Mouse (Mus musculus): ENCODE data around the gene Abcb5. TPM values are rescaled to one million over a fixed set of nuclear protein-coding genes. Genes with fewer than 3 reads are reported as not detected.

Abcb5 gene
- total and polyA plus RNA-seq, 3 experiments, result not detected

DNA sequence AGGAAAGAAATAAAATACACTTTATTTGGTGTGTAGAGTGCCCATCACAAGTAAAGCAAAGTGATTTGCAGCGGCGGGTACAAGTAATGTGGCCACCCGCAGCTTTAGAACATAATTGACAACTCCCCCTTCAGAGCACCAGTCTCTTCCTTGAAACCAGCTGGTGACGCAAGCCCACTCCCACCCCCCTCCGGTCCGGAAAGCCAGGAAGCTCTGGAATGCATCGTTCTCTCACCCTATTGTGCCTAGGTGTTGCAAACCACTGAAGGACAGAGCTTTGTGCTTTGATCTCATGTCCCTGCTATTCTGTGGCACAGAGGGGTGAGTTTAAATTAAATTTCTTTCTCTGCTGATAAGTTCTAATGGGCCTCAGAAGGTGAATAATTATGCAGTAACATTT is 110.1 kb downstream of the Abcb5 start:
- Histone ChIP-seq H3K36me3 (replicated peaks in 1 of 2; ENCODE audit: control insufficient read depth in 1 of 2, insufficient read depth in 1 of 2, low read length in 1 of 2) (no peaks in the 10 kb centered on the region), H3K4me3 (replicated peaks in 1 of 3; ENCODE audit: low read depth in 2 of 3, low read length in 2 of 3, poor library complexity in 1 of 3) (no peak overlapping the region), H3K9ac (ENCODE audit: insufficient read depth, low read depth) (no peak overlapping the region), H3K79me2 (replicated peaks; ENCODE audit: control insufficient read depth, extremely low read depth, insufficient read depth, poor library complexity, severe bottlenecking) (no peaks in the 10 kb centered on the region), H3K4me2 (ENCODE audit: insufficient read depth, low read depth, poor library complexity, severe bottlenecking) (no peak overlapping the region), H3K9me3 (replicated peaks; ENCODE audit: low read length) (no peaks in the 10 kb centered on the region), H3K27me3 (replicated peaks) (no peaks in the 10 kb centered on the region), H3K27ac (ENCODE audit: insufficient read depth, low read depth) (no peak overlapping the region), H3K4me1 (ENCODE audit: control insufficient read depth in 1 of 2, insufficient read depth in 2 of 2) (peaks cover 0 to 11% of the 10 kb centered on the region in 2 experiments; a peak in 2 of 4 replicates)
- dilution Hi-C loops (cut with MboI; ENCODE audit: extremely low pct_ligation_motif_present, extremely low pct_unique_long_range_greater_than_20kb, low sequenced_read_pairs), result no loop called here
- TF ChIP-seq POLR2A (IDR thresholded peaks at IDR 0.05; ENCODE audit: low read depth, low read length), result no peak
- no peak for TF ChIP-seq CTCF (conservative IDR thresholded peaks at IDR 0.05 in 1 of 2, IDR thresholded peaks at IDR 0.05 in 1 of 2; ENCODE audit: low read depth in 2 of 2, low read length in 2 of 2)
- TF ChIP-seq JUND (conservative IDR thresholded peaks at IDR 0.05; ENCODE audit: low read depth, low read length), result no peak
- no peak for TF ChIP-seq RCOR1 (conservative IDR thresholded peaks at IDR 0.05; ENCODE audit: low read depth, low read length)
- no peak for TF ChIP-seq JUN (IDR thresholded peaks at IDR 0.05; ENCODE audit: insufficient read depth, low read depth, low read length)
- no peak for TF ChIP-seq SMC3 (IDR thresholded peaks at IDR 0.05; ENCODE audit: low read depth, low read length)
- DNase-seq (ENCODE audit: extremely low read depth), result no peak
- in situ Hi-C loops (cut with MboI; ENCODE audit: low pct_ligation_motif_present, low pct_unique_long_range_greater_than_20kb, low sequenced_read_pairs), result loop anchor here (25.0 kb wide), 1 partner anchor 869 kb away; no protein-coding TSS in a partner anchor

DNA sequence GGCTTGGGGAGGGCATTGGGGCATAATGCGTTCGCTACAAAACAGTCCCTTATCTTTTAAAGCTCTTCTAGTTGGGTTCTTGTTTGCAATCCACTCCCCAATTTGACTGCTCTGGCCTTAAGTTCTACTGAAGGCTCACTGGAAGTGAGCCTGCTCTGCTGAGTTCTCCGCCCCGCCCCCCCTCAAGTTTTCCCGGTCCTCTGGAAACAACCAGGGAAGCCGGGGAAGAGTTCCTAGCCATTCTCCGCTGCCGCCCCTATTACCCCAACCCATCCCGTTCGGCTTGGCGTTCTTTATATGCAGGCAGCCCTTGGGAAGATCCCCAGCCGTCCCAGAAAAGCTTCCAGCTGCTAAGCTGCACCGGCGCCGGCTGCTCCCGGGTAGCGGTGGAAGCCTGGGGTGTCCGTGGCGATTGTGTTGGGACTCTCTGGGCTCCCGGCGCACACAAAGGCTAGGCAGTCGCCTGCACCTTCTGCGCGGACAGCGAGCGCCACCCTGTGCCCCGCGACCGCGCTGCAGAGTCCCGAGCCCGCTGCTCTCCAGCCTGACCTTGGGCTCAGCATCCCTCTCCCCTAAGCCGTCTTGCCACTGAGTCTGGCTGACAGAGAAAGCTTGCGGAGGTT is 111.3 kb downstream of the Abcb5 start:
- H3K4me3 ChIP-seq (replicated peaks in 1 of 3; ENCODE audit: low read depth in 2 of 3, low read length in 2 of 3, poor library complexity in 1 of 3), result peak overlapping the region in 1 of 3 experiments; percentile 11
- dilution Hi-C loops (cut with MboI; ENCODE audit: extremely low pct_ligation_motif_present, extremely low pct_unique_long_range_greater_than_20kb, low sequenced_read_pairs), result no loop called here
- H3K27ac ChIP-seq (ENCODE audit: insufficient read depth, low read depth), result no peak overlapping the region
- H3K27me3 ChIP-seq (replicated peaks), result no peaks in the 10 kb centered on the region
- no peak overlapping the region for H3K9ac ChIP-seq (ENCODE audit: insufficient read depth, low read depth)
- peaks cover 0 to 11% of the 10 kb centered on the region in 2 experiments; a peak in 2 of 4 replicates for H3K4me1 ChIP-seq (ENCODE audit: control insufficient read depth in 1 of 2, insufficient read depth in 2 of 2)
- in situ Hi-C loops (cut with MboI; ENCODE audit: low pct_ligation_motif_present, low pct_unique_long_range_greater_than_20kb, low sequenced_read_pairs), result loop anchor here (25.0 kb wide), 1 partner anchor 868 kb away; no protein-coding TSS in a partner anchor
- peaks cover 1% of the 10 kb centered on the region for H3K9me3 ChIP-seq (replicated peaks; ENCODE audit: low read length)
- no peaks in the 10 kb centered on the region for H3K79me2 ChIP-seq (replicated peaks; ENCODE audit: control insufficient read depth, extremely low read depth, insufficient read depth, poor library complexity, severe bottlenecking)
- DNase-seq (ENCODE audit: extremely low read depth), result peak; percentile 52
- peak overlapping the region; percentile 56 for H3K4me2 ChIP-seq (ENCODE audit: insufficient read depth, low read depth, poor library complexity, severe bottlenecking)
- no peaks in the 10 kb centered on the region for H3K36me3 ChIP-seq (replicated peaks in 1 of 2; ENCODE audit: control insufficient read depth in 1 of 2, insufficient read depth in 1 of 2, low read length in 1 of 2)
- TF ChIP-seq MXI1 (IDR thresholded peaks at IDR 0.05; ENCODE audit: low read depth, low read length), result no peak
- peak; percentile 83 for TF ChIP-seq RAD21 (IDR thresholded peaks at IDR 0.05; ENCODE audit: low read depth, low read length)
- peak; percentile 21; the same call in 1 of the 2 replicates for TF ChIP-seq ZC3H11A (IDR thresholded peaks at IDR 0.05; ENCODE audit: low read depth, low read length)
- TF ChIP-seq NRF1 (IDR thresholded peaks at IDR 0.05; ENCODE audit: low read depth, low read length), result no peak
- TF ChIP-seq TCF12 (IDR thresholded peaks at IDR 0.05; ENCODE audit: low read depth, low read length), result no peak
- TF ChIP-seq SMC3 (IDR thresholded peaks at IDR 0.05; ENCODE audit: low read depth, low read length), result peak; percentile 76
- 0 out of 2 replicates have a peak, but pooled peaks have one; percentile 17 for TF ChIP-seq IRF4 (IDR thresholded peaks at IDR 0.05; ENCODE audit: low read depth, low read length)
- TF ChIP-seq CHD2 (IDR thresholded peaks at IDR 0.05; ENCODE audit: low read length), result no peak
- TF ChIP-seq JUN (IDR thresholded peaks at IDR 0.05; ENCODE audit: insufficient read depth, low read depth, low read length), result no peak
- TF ChIP-seq TBP (conservative IDR thresholded peaks at IDR 0.05; ENCODE audit: low read depth, low read length), result no peak
- peak in 1 of 2 experiments; percentile 81; a peak in 2 of 4 replicates for TF ChIP-seq CTCF (conservative IDR thresholded peaks at IDR 0.05 in 1 of 2, IDR thresholded peaks at IDR 0.05 in 1 of 2; ENCODE audit: low read depth in 2 of 2, low read length in 2 of 2)
- no peak for TF ChIP-seq ETS1 (conservative IDR thresholded peaks at IDR 0.05; ENCODE audit: low read depth, low read length)
